In the genomic region with DNA sequence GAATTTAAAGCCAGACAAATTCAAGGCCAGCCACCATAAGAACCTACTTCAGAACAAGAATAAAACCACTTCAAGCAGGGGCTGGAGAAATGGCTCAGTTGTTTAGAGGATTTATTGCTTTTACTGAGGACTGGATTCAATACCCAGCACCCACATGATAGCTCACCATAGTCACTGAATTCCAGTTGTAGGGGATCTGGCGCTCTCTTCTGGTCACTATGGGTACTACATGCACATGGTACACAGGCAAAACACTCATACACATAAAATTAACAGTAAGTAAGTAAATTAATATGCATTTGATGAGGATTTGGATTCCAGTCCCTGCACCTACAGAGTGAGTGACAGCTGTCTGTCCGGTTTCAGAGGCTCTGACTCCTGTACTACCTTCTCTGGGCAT, we compare ENCODE assay signal across 13 mouse cellular contexts. TPM values are rescaled to one million over a fixed set of nuclear protein-coding genes. Genes with fewer than 3 reads are reported as not detected.
DNase-seq lines count a peak whose midpoint lies in the region; ATAC-seq and TF ChIP-seq lines count a peak whose summit lies in the region.
"Had no signal": no experiment of that assay in that cellular context is flagged by ENCODE, and none has a peak within 500 bp of the region (broad histone marks: within the 10 kb centered on the region; RNA-seq: fewer than 3 reads in every experiment).

No protein-coding gene starts in this region.

- peak; percentile 60 for TF ChIP-seq RAD21 in MEL (IDR thresholded peaks at IDR 0.05; ENCODE audit: low read depth, low read length)

- peak; percentile 24 to 40 for DNase-seq in kidney, postnatal 4 days
- DNase-seq in kidney, adult 11 months: no peak
- DNase-seq in B cell, adult 2 months: peak; percentile 72 to 76
- peak; percentile 63 for DNase-seq in MEL (ENCODE audit: low read depth, low spot score)
- no peak for DNase-seq in left cerebral cortex, adult 18-20 months (ENCODE audit: low spot score in 2 of 2)

- H3K9ac ChIP-seq in MEL (ENCODE audit: control insufficient read depth, low read depth, low read length, poor library complexity, severe bottlenecking): no peak overlapping the region
- no peak overlapping the region for H3K9ac ChIP-seq in neural tube, embryonic 15.5 days (replicated peaks)
- no peak overlapping the region for H3K9ac ChIP-seq in heart, embryonic 12.5 days
- H3K9ac ChIP-seq: hindbrain, embryonic 12.5 days had no signal

- no peak overlapping the region for H3K27ac ChIP-seq in MEL (ENCODE audit: control insufficient read depth, low read depth, low read length)
- no peak overlapping the region for H3K27ac ChIP-seq in neural tube, embryonic 15.5 days (replicated peaks)
- no peak overlapping the region for H3K27ac ChIP-seq in heart, embryonic 12.5 days (ENCODE audit: poor library complexity, severe bottlenecking)
- H3K27ac ChIP-seq: hindbrain, embryonic 12.5 days; midbrain, embryonic 10.5 days had no signal

- H3K9me3 ChIP-seq in MEL (replicated peaks; ENCODE audit: insufficient read depth, low read length): no peaks in the 10 kb centered on the region
- no peaks in the 10 kb centered on the region for H3K9me3 ChIP-seq in neural tube, embryonic 15.5 days (replicated peaks)
- H3K9me3 ChIP-seq in heart, embryonic 12.5 days (replicated peaks): no peaks in the 10 kb centered on the region
- H3K9me3 ChIP-seq: hindbrain, embryonic 12.5 days had no signal

- H3K36me3 ChIP-seq in MEL (ENCODE audit: control insufficient read depth in 1 of 2, insufficient read depth in 2 of 2, low read length in 2 of 2): no peaks in the 10 kb centered on the region; a peak in 1 of 4 replicates
- H3K36me3 ChIP-seq in neural tube, embryonic 15.5 days: no peaks in the 10 kb centered on the region
- no peaks in the 10 kb centered on the region for H3K36me3 ChIP-seq in heart, embryonic 12.5 days
- H3K36me3 ChIP-seq: hindbrain, embryonic 12.5 days; midbrain, embryonic 10.5 days had no signal

- TF ChIP-seq CTCF in MEL (IDR thresholded peaks at IDR 0.05 in 2 of 3, conservative IDR thresholded peaks at IDR 0.05 in 1 of 3; ENCODE audit: control insufficient read depth in 1 of 3, insufficient read depth in 1 of 3, low read depth in 2 of 3, low read length in 3 of 3, poor library complexity in 1 of 3, severe bottlenecking in 1 of 3): peak; percentile 31 to 85 (median 66)

- no peak for TF ChIP-seq POLR2A in MEL (IDR thresholded peaks at IDR 0.05; ENCODE audit: control insufficient read depth in 1 of 2, insufficient read depth in 1 of 2, low read depth in 1 of 2, low read length in 2 of 2, poor library complexity in 1 of 2)

- WGBS in neural tube, embryonic 15.5 days: 83% methylated on average over 2 of the region's 2 CpGs
- WGBS in heart, embryonic 12.5 days: 54% methylated on average over 2 of the region's 2 CpGs

- no peak overlapping the region for H3K4me2 ChIP-seq in neural tube, embryonic 15.5 days
- no peak overlapping the region for H3K4me2 ChIP-seq in heart, embryonic 12.5 days
- H3K4me2 ChIP-seq: hindbrain, embryonic 12.5 days had no signal

- H3K4me3 ChIP-seq in MEL (ENCODE audit: control insufficient read depth in 1 of 2, insufficient read depth in 1 of 2, low read depth in 2 of 2, low read length in 2 of 2): no peak overlapping the region
- H3K4me3 ChIP-seq in neural tube, embryonic 15.5 days (replicated peaks): no peak overlapping the region
- H3K4me3 ChIP-seq in heart, embryonic 12.5 days: no peak overlapping the region
- H3K4me3 ChIP-seq: hindbrain, embryonic 12.5 days; midbrain, embryonic 10.5 days had no signal

- peaks cover 3 to 4% of the 10 kb centered on the region in 2 experiments; a peak in 2 of 4 replicates for H3K4me1 ChIP-seq in MEL (ENCODE audit: control insufficient read depth in 1 of 2, insufficient read depth in 2 of 2, low read length in 2 of 2)
- no peaks in the 10 kb centered on the region for H3K4me1 ChIP-seq in neural tube, embryonic 15.5 days
- H3K4me1 ChIP-seq in heart, embryonic 12.5 days (replicated peaks): peaks cover 4% of the 10 kb centered on the region; the same call in 1 of the 2 replicates
- H3K4me1 ChIP-seq: hindbrain, embryonic 12.5 days; midbrain, embryonic 10.5 days had no signal

- ATAC-seq in megakaryocyte progenitor cell, adult 5-6 weeks (replicated peaks; ENCODE audit: poor library complexity): peak; percentile 74
- no peak for ATAC-seq in neural tube, embryonic 15.5 days (ENCODE audit: low FRiP score)
- ATAC-seq in heart, embryonic 12.5 days (ENCODE audit: insufficient number of reproducible peaks, low FRiP score): no peak

- peaks cover 0 to 1% of the 10 kb centered on the region in 2 experiments; a peak in 1 of 4 replicates for H3K27me3 ChIP-seq in MEL (ENCODE audit: control insufficient read depth in 1 of 2, insufficient read depth in 2 of 2, low read length in 2 of 2)
- no peaks in the 10 kb centered on the region for H3K27me3 ChIP-seq in neural tube, embryonic 15.5 days (replicated peaks)
- no peaks in the 10 kb centered on the region for H3K27me3 ChIP-seq in heart, embryonic 12.5 days (replicated peaks)
- H3K27me3 ChIP-seq: hindbrain, embryonic 12.5 days had no signal

- H3K79me2 ChIP-seq in MEL (ENCODE audit: control insufficient read depth, insufficient read depth, low read length, poor library complexity): peaks cover 3% of the 10 kb centered on the region

- TF ChIP-seq EP300 in MEL (IDR thresholded peaks at IDR 0.05; ENCODE audit: low read depth in 1 of 2, low read length in 2 of 2): no peak

TF ChIP-seq in MEL, 35 proteins besides CTCF, POLR2A, EP300 and RAD21:
- peak; percentile 65 for TF ChIP-seq SMC3 (IDR thresholded peaks at IDR 0.05; ENCODE audit: low read depth, low read length)
- TF ChIP-seq ZC3H11A (IDR thresholded peaks at IDR 0.05; ENCODE audit: low read depth, low read length): 0 out of 2 replicates have a peak, but pooled peaks have one; percentile 25
- TF ChIP-seq MAX (IDR thresholded peaks at IDR 0.05; ENCODE audit: low read length): no peak

RNA-seq across cellular contexts. Expression of a gene that starts 4.2 kb away (rescaled TPM):
- total RNA-seq in MEL (2012; rRNA removed): 39.6 and 42.8 TPM in 2 replicates
- 10 to 100 TPM in 1 of 2 experiments, not detected in 1; 50.2 TPM for polyA plus RNA-seq in MEL (2012; ENCODE audit: insufficient read depth in 1 of 2, insufficient read length in 2 of 2, low read depth in 1 of 2, low replicate concordance in 2 of 2, missing spikeins in 1 of 2)
- 9.5 and 10.8 TPM in 2 replicates for total RNA-seq in megakaryocyte progenitor cell, adult 5-6 weeks (2015)
- 4.2 and 6.7 TPM in 2 replicates for total RNA-seq in megakaryocyte progenitor cell, adult 5-6 weeks (2017)
- polyA plus RNA-seq in neural tube, embryonic 15.5 days (2015; fragmentation: Nextera tagmentation; extraction: Ambion mirVana): 0.09 TPM in 1 of 2 replicates, not detected in the other
- total RNA-seq in left cerebral cortex, adult 18-20 months (2021): not detected
- 0.14 and 0.28 TPM in 2 replicates for polyA plus RNA-seq in heart, embryonic 12.5 days (2016; fragmentation: Nextera tagmentation; extraction: Ambion mirVana)
- total RNA-seq: adrenal gland, postnatal 36 days; left cerebral cortex, postnatal 14 days had no signal
- polyA plus RNA-seq: urinary bladder, adult 2 months had no signal

RNA-seq across cellular contexts. Expression of a gene that starts 11.8 kb away (rescaled TPM):
- 4.5 and 4.9 TPM in 2 replicates for total RNA-seq in MEL (2012; rRNA removed)
- polyA plus RNA-seq in MEL (2012; ENCODE audit: insufficient read depth in 1 of 2, insufficient read length in 2 of 2, low read depth in 1 of 2, low replicate concordance in 2 of 2, missing spikeins in 1 of 2): 1 to 10 TPM in 1 of 2 experiments, not detected in 1; 5.8 TPM
- total RNA-seq in megakaryocyte progenitor cell, adult 5-6 weeks (2015): 23.6 and 23.7 TPM in 2 replicates
- total RNA-seq in megakaryocyte progenitor cell, adult 5-6 weeks (2017): 15.0 and 16.7 TPM in 2 replicates
- polyA plus RNA-seq in neural tube, embryonic 15.5 days (2015; fragmentation: Nextera tagmentation; extraction: Ambion mirVana): 1.7 and 2.7 TPM in 2 replicates
- total RNA-seq in left cerebral cortex, adult 18-20 months (2021): 1 to 10 TPM; 1.2 to 1.7 TPM
- 1.9 and 3.0 TPM in 2 replicates for polyA plus RNA-seq in heart, embryonic 12.5 days (2016; fragmentation: Nextera tagmentation; extraction: Ambion mirVana)

RNA-seq across cellular contexts. Expression of a gene that starts 12.2 kb away (rescaled TPM):
- not detected in 2 replicates for total RNA-seq in MEL (2012; rRNA removed)
- not detected for polyA plus RNA-seq in MEL (2012; ENCODE audit: insufficient read depth in 1 of 2, insufficient read length in 2 of 2, low read depth in 1 of 2, low replicate concordance in 2 of 2, missing spikeins in 1 of 2)
- total RNA-seq in megakaryocyte progenitor cell, adult 5-6 weeks (2015): not detected in 2 replicates
- total RNA-seq in megakaryocyte progenitor cell, adult 5-6 weeks (2017): not detected in 2 replicates
- not detected in 2 replicates for polyA plus RNA-seq in neural tube, embryonic 15.5 days (2015; fragmentation: Nextera tagmentation; extraction: Ambion mirVana)
- total RNA-seq in left cerebral cortex, adult 18-20 months (2021): not detected
- not detected in 2 replicates for polyA plus RNA-seq in heart, embryonic 12.5 days (2016; fragmentation: Nextera tagmentation; extraction: Ambion mirVana)
- total RNA-seq: adrenal gland, postnatal 36 days; left cerebral cortex, postnatal 14 days had no signal
- polyA plus RNA-seq: hindbrain, embryonic 12.5 days; midbrain, embryonic 10.5 days had no signal

Comparison
In these comparisons a context has a peak if more than half of its experiments do, and no peak if none do; other contexts are left out.
1. DNase-seq: peak in kidney, postnatal 4 days (2 of 2), B cell, adult 2 months (2 of 2) and MEL (single experiment); none in kidney, adult 11 months (single experiment) and left cerebral cortex, adult 18-20 months (0 of 2).
2. RNA of a gene that starts 4.2 kb away (total RNA-seq): 39.6 to 42.8 TPM in MEL and 4.2 to 10.8 TPM in megakaryocyte progenitor cell, adult 5-6 weeks; not detected in left cerebral cortex, adult 18-20 months; every median in the first group is over 4 times any median in the second.